Mouse (Mus musculus) limb, embryonic 10.5 days (tissue): ENCODE measurements around the gene Prss44. TPM values are rescaled to one million over a fixed set of nuclear protein-coding genes. Genes with fewer than 3 reads are reported as not detected.
"Not testable (repeated sequence)": the region's sequence is repeated elsewhere in the genome, so short reads cannot be mapped to it uniquely, and the experiment has no call there.

ENCODE experiments used
- DNase-seq: peaks from one replicate; pipeline ENCODE4 v3.0.0-alpha.2; 2017; ENCODE audit warnings: low spot score
- H3K27ac ChIP-seq: fragments of 300-500 bp; sonication (generic); 2 replicates; pipeline ENCODE4 v1.5.1; 2016; ENCODE audit warnings: mild to moderate bottlenecking
- H3K27me3 ChIP-seq: fragments of 300-500 bp; sonication (generic); 2 replicates; pipeline ENCODE4 v1.6.1; 2016; ENCODE audit warnings: low read depth, mild to moderate bottlenecking; ENCODE audit not compliant: poor library complexity, severe bottlenecking
- H3K36me3 ChIP-seq: fragments of 300-500 bp; sonication (generic); 2 replicates; pipeline ENCODE4 v1.6.1; 2016; ENCODE audit warnings: mild to moderate bottlenecking, moderate library complexity
- H3K4me1 ChIP-seq: fragments of 300-500 bp; sonication (generic); 2 replicates; pipeline ENCODE4 v1.6.1; 2016
- H3K4me3 ChIP-seq: fragments of 300-500 bp; sonication (generic); 2 replicates; pipeline ENCODE4 v1.5.1; 2016; ENCODE audit warnings: mild to moderate bottlenecking, moderate library complexity
- H3K9me3 ChIP-seq: fragments of 300-500 bp; sonication (generic); replicated peaks from 2 replicates; pipeline ENCODE4 v1.6.1; 2016; ENCODE audit warnings: mild to moderate bottlenecking
- WGBS: fragments of 180-500 bp; shearing (Covaris S2); methylation state at CpG from one replicate; pipeline ENCODE4 v1.1.7; 2016; 5-methylcytosine and 5-hydroxymethylcytosine counted together
- polyA plus RNA-seq: library from polyadenylated mRNA; unstranded; fragments of >200 nt; fragmentation: Nextera tagmentation; extraction: Ambion mirVana; gene quantifications from 2 replicates; pipeline ENCODE4 v1.2.1, GENCODE M21; 2016

Gene Prss44
- polyA plus RNA-seq, 1 experiment from 2014 or later, result not detected

DNA sequence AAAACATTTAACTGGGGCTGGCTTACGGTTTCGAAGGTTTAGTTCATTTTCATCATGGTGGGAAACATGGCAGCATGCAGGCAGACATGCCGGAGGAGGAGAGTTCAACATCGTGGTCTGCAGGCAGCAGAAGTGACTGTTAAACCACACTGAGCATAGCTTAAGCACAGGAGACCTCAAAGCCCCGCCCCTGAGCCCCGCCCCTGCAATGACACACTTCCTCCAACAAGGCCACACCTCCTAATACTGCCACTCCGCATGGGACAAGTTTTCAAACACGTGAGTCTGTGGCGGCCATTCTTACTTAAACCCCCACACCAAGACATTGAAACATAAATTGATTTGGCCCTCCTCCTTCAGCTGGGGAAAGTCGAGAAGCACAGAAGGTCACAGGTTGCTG is 16.8 kb upstream of the Prss44 start:
- H3K36me3 ChIP-seq, result no peaks in the 10 kb centered on the region
- no peak overlapping the region for H3K4me3 ChIP-seq
- no peak overlapping the region for H3K27ac ChIP-seq
- H3K4me1 ChIP-seq, result no peaks in the 10 kb centered on the region
- 87% methylated on average over 10 of the region's 10 CpGs for WGBS
- no peak for DNase-seq
- no peaks in the 10 kb centered on the region for H3K27me3 ChIP-seq
- H3K9me3 ChIP-seq, result no peaks in the 10 kb centered on the region

DNA sequence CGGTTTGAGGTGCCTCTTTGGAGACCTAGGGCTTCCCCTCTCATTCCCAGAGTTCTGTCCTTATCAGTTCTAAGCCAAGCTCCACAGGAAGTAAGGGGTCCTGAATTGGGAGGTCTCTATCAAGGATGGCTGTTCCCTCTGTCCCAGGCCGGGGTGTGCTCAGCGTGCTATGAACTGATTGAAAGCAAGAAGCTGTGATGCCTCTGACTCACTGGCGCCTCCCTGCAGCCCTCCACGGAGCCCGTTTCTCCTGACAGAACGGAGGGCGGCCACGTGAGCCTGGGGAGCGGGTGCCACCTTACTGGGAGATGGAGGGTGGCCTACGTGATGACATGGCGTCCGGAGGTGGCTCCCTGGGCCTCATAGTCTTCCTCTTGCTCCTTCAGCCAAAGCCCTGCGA is 15.9 kb upstream of the Prss44 start, which contains the start of gene Prss42:
Gene Prss42 (plus strand): TSS at position 301 of the 400 bp plus-strand sequence.
- whole genome bisulfite sequencing, result 93% methylated on average over 14 of the region's 14 CpGs
- Histone ChIP-seq H3K9me3 (no peaks in the 10 kb centered on the region), H3K4me3 (no peak within 1 kb of the TSS), H3K4me1 (no peaks in the 10 kb centered on the region), H3K36me3 (no peaks in the 10 kb centered on the region), H3K27me3 (no peaks in the 10 kb centered on the region), H3K27ac (no peak within 1 kb of the TSS)
- no peak for DNase-seq

GRCm38 (mm10) chr9:110800834-110801479 is 12.8 kb upstream of the Prss44 start:
- no peaks in the 10 kb centered on the region for H3K36me3 ChIP-seq

DNA sequence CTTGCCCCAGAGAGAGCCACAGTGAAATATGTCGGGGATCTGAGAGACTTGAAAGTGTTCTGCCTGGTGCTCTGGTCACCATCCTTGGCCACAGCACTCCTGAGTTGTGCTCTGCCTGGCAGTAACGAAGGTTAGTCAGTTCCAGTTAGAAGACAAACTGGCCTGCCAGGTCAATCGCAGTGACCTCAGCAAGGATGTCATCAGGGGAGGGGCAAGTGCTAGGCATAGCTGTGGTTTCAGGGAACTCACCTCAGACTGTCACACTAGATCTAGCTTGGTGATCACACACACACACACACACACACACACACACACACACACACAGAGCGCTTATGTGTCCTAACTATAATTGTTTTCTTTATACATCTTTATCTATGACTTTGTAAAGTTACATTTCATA is 10.5 kb upstream of the Prss44 start:
- H3K27me3 ChIP-seq, result no peaks in the 10 kb centered on the region
- H3K9me3 ChIP-seq, result no peaks in the 10 kb centered on the region
- H3K4me3 ChIP-seq, result no peak overlapping the region
- H3K27ac ChIP-seq, result no peak overlapping the region
- H3K36me3 ChIP-seq, result no peaks in the 10 kb centered on the region
- no peaks in the 10 kb centered on the region for H3K4me1 ChIP-seq
- WGBS, result 69% methylated on average over 4 of the region's 4 CpGs
- no peak for DNase-seq

More at GRCm38 (mm10) chr9:110800834-110801479, 12.8 kb upstream of the Prss44 start:
- no peaks in the 10 kb centered on the region for H3K27me3 ChIP-seq
- no peaks in the 10 kb centered on the region for H3K9me3 ChIP-seq
- H3K4me3 ChIP-seq, result no peak overlapping the region
- no peak overlapping the region for H3K27ac ChIP-seq
- DNase-seq, result no peak
- 89% methylated on average over 8 of the region's 8 CpGs for WGBS
- H3K4me1 ChIP-seq, result no peaks in the 10 kb centered on the region

DNA sequence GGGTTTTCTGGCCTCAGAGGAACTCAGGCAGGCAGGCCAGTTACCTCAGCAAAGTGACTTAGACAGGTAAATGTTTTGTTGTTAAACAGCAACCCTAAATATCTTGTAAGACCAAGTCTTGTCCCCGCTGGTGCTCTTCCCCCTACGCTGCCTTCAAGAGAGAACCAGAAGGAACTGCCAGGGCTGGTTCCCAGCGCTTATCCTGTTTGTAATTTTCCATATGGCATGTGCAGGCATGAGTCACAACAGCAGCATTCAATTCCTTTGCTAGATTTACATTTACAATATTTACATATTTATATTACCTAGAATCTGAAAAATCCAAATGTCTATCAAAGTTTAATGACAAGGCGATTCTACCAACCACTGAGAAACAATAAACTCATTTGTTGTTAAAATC is 3.7 kb upstream of the Prss44 start:
- 83% methylated on average over 4 of the region's 4 CpGs for whole genome bisulfite sequencing
- no peaks in the 10 kb centered on the region for H3K9me3 ChIP-seq

DNA sequence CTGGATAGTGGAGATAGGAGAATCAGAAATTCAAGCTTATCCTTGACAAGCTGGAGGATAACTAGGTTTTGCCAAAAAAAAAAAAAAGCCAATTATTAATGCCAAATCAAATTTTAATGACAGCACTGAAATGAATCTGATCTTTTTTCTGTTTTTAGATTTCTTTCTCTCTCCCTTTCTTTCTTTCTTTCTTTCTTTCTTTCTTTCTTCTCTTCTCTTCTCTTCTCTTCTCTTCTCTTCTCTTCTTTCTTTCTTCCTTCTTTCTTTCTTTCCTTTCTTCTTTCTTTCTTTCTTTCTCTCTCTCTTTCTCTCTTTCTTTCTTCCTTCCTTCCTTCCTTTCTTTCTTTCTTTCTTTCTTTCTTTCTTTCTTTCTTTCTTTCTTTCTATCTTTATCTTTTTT is 6.8 kb downstream of the Prss44 start:
- not testable (repeated sequence) for H3K27ac ChIP-seq, H3K9me3 ChIP-seq, H3K4me1 ChIP-seq, DNase-seq, H3K4me3 ChIP-seq, H3K36me3 ChIP-seq
- H3K27me3 ChIP-seq, result peaks cover 11% of the 10 kb centered on the region; the same call in 1 of the 2 replicates

More for the DNA sequence above, 3.7 kb upstream of the Prss44 start:
- Histone ChIP-seq H3K27ac (no peak overlapping the region), H3K36me3 (no peaks in the 10 kb centered on the region), H3K4me1 (peaks cover 6% of the 10 kb centered on the region; the same call in 1 of the 2 replicates), H3K4me3 (no peak overlapping the region), H3K27me3 (peaks cover 8% of the 10 kb centered on the region; the same call in 1 of the 2 replicates)
- DNase-seq, result no peak

GRCm38 (mm10) chr9:110821436-110821835 is 7.6 kb downstream of the Prss44 start:
- Histone ChIP-seq H3K9me3 (no peaks in the 10 kb centered on the region), H3K27me3 (peaks cover 11% of the 10 kb centered on the region; the same call in 1 of the 2 replicates), H3K36me3 (no peaks in the 10 kb centered on the region), H3K27ac (no peak overlapping the region), H3K4me3 (no peak overlapping the region), H3K4me1 (peaks cover 7% of the 10 kb centered on the region)
- 90% methylated on average over 7 of the region's 7 CpGs for WGBS
- DNase-seq, result no peak

GRCm38 (mm10) chr9:110825426-110825825 is 11.6 kb downstream of the Prss44 start:
- DNase-seq, result no peak
- no peak overlapping the region for H3K27ac ChIP-seq
- H3K36me3 ChIP-seq, result no peaks in the 10 kb centered on the region
- H3K27me3 ChIP-seq, result peaks cover 30% of the 10 kb centered on the region
- 88% methylated on average over 4 of the region's 4 CpGs for WGBS
- no peak overlapping the region for H3K4me3 ChIP-seq
- H3K9me3 ChIP-seq, result no peaks in the 10 kb centered on the region
- peaks cover 7% of the 10 kb centered on the region for H3K4me1 ChIP-seq

DNA sequence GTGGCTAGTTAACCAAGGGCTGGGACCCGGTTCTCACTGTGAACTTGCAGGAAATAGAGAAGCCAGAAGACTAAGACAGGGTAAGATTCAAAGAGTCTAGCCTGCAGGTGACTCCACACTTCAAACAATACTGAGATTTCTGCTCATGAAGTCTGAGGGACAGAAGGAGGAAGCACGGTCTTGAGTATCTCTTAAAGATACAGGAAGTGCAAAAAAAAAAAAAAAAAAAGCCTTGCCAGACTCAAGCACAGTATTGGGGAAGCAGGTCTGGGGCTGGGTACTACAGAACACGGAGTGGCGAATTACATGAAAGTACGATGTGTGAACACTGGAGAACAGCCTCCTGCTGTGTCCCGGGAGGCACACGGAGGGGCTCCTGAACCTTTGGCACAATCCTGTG is 12.0 kb downstream of the Prss44 start:
- 81% methylated on average over 7 of the region's 7 CpGs for WGBS
- no peaks in the 10 kb centered on the region for H3K9me3 ChIP-seq
- no peak overlapping the region for H3K27ac ChIP-seq
- peaks cover 7% of the 10 kb centered on the region for H3K4me1 ChIP-seq
- H3K27me3 ChIP-seq, result peaks cover 30% of the 10 kb centered on the region
- no peaks in the 10 kb centered on the region for H3K36me3 ChIP-seq
- DNase-seq, result no peak
- no peak overlapping the region for H3K4me3 ChIP-seq

- no peaks in the 10 kb centered on the region for H3K9me3 ChIP-seq
- H3K4me3 ChIP-seq, result no peak within 1 kb of the TSS
- no peak for DNase-seq
- no peak within 1 kb of the TSS for H3K27ac ChIP-seq
- 83% methylated on average over 3 of the region's 3 CpGs for WGBS
- H3K27me3 ChIP-seq, result peaks cover 27% of the 10 kb centered on the region
- peaks cover 7% of the 10 kb centered on the region for H3K4me1 ChIP-seq
- H3K36me3 ChIP-seq, result no peaks in the 10 kb centered on the region
Observed at GRCm38 (mm10) chr9:110826390-110826789, 12.6 kb downstream of the Prss44 start, which contains the start of gene Prss43. TSS of gene Prss43 (plus strand) at chr9:110826690.

- no peaks in the 10 kb centered on the region for H3K36me3 ChIP-seq
- no peak for DNase-seq
- H3K4me3 ChIP-seq, result no peak overlapping the region
- no peaks in the 10 kb centered on the region for H3K9me3 ChIP-seq
- H3K27me3 ChIP-seq, result peaks cover 17% of the 10 kb centered on the region; the same call in 1 of the 2 replicates
- 87% methylated on average over 5 of the region's 5 CpGs for WGBS
- H3K27ac ChIP-seq, result no peak overlapping the region
- H3K4me1 ChIP-seq, result peaks cover 4% of the 10 kb centered on the region
Observed at GRCm38 (mm10) chr9:110833021-110833420, 19.2 kb downstream of the Prss44 start.

DNA sequence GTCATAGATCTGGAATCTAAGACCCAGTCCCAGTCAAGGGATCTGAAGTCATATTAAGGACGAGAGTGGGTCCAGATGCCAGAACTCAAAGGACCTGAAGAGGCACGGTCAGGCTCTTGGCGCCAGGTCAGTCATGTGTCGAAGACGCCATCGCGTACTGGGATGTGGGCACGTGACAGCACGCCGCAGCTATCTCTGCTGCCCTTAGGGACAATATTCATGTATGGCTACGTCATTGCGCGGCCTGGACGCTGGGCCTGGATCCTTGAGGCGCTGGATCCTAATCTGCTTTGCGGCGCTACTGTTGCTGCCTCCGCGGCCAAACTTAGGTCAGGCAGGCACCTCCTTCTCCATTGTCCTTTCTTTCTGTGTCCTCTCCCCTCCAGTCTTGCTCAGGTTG is 20.6 kb downstream of the Prss44 start, which contains the start of gene Prss45:
Gene Prss45 (plus strand): TSS at position 178 of the 400 bp plus-strand sequence.
- 78% methylated on average over 19 of the region's 19 CpGs for WGBS
- no peaks in the 10 kb centered on the region for H3K36me3 ChIP-seq
- no peak for DNase-seq
- no peaks in the 10 kb centered on the region for H3K9me3 ChIP-seq
- H3K27ac ChIP-seq, result no peak within 1 kb of the TSS
- H3K27me3 ChIP-seq, result peaks cover 8% of the 10 kb centered on the region; the same call in 1 of the 2 replicates
- H3K4me1 ChIP-seq, result peaks cover 4% of the 10 kb centered on the region
- no peak within 1 kb of the TSS for H3K4me3 ChIP-seq

DNA sequence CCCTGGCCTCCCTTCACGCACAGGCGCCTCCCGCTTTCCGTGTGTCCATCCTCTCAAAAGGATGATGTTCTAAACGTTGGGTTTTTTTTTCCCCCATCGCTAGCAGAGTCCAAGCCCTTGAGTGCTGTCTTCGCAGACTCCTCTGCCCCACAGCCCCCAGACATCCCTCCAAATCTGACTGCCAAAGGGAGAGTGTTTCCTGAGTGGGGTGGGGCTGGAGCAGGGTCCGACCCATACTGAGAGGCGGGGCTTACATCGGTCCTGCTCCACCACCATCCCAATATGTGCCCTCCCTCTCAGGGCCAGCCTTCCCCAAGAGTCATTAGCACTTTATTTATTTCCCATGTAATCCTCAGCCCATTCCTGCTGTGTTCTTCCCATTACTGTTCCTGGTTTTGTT is 21.2 kb downstream of the Prss44 start:
- no peaks in the 10 kb centered on the region for H3K36me3 ChIP-seq
- no peak for DNase-seq
- H3K9me3 ChIP-seq, result no peaks in the 10 kb centered on the region
- H3K4me1 ChIP-seq, result peaks cover 4% of the 10 kb centered on the region
- no peak overlapping the region for H3K4me3 ChIP-seq
- WGBS, result 36% methylated on average over 10 of the region's 10 CpGs
- H3K27me3 ChIP-seq, result peaks cover 8% of the 10 kb centered on the region; the same call in 1 of the 2 replicates
- H3K27ac ChIP-seq, result no peak overlapping the region
